Mouse (Mus musculus) layer of hippocampus, adult 18-20 months (tissue): ENCODE results near the gene Tcp1. TPM values are rescaled to one million over a fixed set of nuclear protein-coding genes. Genes with fewer than 3 reads are reported as not detected.
"Not testable (repeated sequence)": the region's sequence is repeated elsewhere in the genome, so short reads cannot be mapped to it uniquely, and the experiment has no call there.

ENCODE experiments used
- DNase-seq, 2 experiments: peaks; one replicate each; pipeline ENCODE4 v3.0.0; 2022; ENCODE audit warnings: low spot score in 2 of 2
- long read RNA-seq: library from polyadenylated mRNA; stranded (forward); transcript quantifications from one replicate; pipeline ENCODE4 v2.0.0, GENCODE M21; 2021
- total RNA-seq, 2 experiments: library from RNA; stranded (reverse); gene quantifications; 2 replicates each; pipeline ENCODE4 v1.2.3; 2021

Tcp1 gene
- total RNA-seq = 100 to 1,000 TPM; 211 to 215 TPM
- long read RNA-seq, transcript Tcp1-209 (12 exons, 2,446 nt) = major isoform, 141 of 163 reads
- long read RNA-seq, partial matches to known transcripts = 13 of 163 reads
- long read RNA-seq, other reads (novel, unspliced or antisense) = 4 of 163 reads

DNA sequence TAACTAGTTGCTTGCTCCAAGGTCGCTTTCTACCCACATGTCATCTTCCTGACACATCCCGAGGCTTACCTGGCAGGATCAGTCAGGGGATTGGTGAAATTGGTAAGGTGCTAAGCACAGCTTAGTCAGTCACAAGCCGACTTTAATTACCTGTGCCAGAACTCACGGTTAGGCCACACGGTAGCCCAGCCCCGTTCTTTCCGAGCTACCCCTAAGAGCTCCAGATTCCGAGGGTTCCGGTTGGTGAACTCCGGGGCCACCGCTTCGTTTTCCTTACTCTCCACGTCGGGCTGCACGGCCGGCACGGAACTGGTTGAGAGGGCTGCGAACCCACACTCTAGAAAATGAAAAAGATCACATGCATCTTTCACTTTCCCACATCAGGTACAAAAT lies at the start of gene Tcp1:
Gene Tcp1 (plus strand): TSS at position 214 of the 393 bp plus-strand sequence.
- DNase-seq = no peak

DNA sequence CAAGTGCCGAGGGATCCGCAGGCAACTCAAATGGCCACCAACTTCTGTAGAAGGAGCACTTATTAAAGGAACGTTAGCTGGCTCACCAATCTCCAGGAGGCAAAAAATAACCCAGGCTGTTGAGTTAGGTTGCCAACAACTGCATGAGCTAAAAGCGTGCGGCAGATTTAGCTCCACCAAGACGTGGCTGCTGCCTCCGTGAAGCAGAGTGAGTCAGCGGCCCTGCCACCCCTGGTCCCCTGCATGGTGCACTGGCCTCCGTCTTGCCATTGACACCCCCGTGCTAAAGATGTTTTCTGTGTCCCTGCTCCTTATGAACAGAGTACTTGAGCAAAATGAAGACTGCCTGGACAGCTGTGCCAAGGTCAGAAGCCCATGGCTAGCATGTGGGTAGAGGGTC lies 48.6 kb upstream of the Tcp1 start:
- no peak for DNase-seq

DNA sequence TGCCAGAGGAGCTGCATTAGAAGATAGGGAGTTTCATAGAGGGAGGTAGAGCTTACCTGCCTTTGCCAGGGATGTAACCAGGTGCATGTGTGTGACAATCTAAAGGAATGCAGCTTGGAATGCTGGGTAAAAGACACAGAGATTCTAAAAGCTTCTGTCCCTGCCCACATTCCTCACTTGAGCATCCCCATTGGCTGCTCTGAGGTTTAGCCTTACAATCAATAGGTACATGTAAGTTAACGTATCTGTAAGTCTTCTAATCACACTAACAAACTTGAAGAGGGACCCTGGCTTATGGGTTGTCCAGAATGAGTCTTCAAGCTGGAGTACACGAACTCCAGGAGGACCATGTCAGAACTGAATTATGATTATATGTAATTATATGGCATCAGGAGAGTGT lies 47.5 kb upstream of the Tcp1 start, which contains the start of gene Mas1:
Gene Mas1 (minus strand): TSS at position 101 of the 400 bp plus-strand sequence.
- DNase-seq = no peak

DNA sequence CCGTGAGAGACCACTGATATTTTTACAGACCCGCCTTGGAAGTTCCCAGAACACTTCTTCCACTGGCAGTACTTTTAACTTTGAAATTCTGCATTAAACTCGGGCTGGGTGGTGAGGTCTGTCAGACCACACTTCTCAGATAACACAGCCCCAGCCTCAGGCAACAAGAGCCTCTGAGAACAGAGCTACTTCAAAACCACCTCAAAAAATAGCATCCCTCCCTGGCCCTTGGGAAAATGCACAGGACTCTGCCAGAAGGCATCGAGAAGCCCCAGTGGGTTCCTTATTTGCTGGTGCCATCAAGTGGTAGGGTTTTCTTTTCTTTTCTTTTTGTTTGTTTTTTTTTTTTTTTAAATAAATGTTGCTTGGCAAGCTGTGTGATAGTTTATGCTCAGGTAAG lies 46.9 kb upstream of the Tcp1 start:
- no peak for DNase-seq

DNA sequence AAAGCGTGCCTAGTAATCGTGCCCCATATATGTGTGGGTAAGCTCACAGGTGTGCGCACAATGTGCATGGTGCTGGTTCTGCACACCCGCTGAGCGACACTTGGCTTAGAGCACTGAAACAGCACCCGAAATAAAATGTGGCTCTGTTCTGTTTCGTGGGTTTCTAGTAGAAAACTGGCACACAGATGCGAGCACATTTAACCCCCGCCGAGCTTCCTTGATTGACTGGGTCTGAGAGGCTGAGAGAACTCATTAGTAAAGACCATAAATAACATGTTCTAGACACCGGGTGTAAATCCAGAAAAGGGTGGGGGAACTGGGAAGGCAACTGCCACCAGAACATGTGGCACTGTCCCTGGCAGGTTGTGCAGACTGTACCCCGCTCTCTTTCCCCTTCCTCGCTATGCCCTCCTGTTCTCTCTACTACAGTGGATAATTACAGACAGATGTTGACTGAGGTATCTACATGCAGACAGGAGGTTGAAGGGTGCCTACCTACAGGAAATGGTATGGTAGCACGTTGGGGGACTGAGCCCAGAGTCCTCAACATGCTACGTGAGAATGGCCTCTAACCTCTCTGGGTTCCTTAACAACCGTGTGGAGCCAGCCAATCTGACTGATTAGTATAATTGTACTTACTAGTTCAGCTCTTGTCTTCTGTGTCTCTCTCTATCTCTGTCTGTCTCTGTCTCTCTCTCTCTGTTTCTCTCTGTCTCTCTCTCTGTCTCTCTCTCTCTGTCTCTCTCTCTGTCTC lies 43.0 kb upstream of the Tcp1 start:
- peak; percentile 47 to 77 for DNase-seq

DNA sequence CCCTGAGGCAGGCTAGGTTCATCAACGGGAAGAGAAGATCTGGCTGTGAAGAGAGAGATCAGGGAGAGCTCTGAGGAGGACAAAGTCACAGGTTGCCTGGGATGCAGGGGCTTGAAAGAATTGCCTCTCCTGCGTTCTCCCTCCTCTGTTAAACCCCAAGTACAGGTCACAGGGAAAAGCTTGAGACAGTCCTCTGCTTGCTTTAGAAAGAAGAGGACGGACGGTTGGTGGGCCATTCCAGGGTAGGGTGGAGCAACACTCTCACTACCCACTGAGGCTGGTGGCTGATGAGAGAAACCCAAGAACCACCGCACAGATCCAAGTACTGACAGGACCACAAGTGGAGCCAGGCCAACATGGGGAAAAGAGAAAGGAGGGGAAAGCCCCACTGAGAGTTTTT lies 39.8 kb upstream of the Tcp1 start, which contains the start of gene Mrgprh:
Gene Mrgprh (plus strand): TSS at position 301 of the 400 bp plus-strand sequence.
- no peak for DNase-seq

DNA sequence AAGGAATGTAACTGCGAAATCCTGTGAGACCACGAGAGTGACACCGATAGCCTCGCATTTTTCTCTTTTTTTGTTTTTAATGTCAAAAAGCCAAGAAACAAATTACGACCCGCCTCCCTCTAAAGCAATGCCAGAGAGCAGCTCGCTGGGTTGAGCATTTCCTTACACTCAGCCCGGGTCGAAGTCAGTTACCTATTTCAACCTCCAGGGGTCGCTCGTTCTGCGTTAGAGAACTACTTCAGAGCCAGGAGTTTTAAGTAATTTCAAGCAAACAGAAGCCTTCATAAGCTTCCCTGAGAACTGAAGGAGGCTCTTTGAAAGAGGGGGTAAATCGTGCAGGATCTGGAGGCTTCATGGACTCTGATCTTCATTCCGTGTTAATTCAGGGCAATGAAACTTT lies 35.3 kb upstream of the Tcp1 start:
- peak; percentile 64 to 95 for DNase-seq

DNA sequence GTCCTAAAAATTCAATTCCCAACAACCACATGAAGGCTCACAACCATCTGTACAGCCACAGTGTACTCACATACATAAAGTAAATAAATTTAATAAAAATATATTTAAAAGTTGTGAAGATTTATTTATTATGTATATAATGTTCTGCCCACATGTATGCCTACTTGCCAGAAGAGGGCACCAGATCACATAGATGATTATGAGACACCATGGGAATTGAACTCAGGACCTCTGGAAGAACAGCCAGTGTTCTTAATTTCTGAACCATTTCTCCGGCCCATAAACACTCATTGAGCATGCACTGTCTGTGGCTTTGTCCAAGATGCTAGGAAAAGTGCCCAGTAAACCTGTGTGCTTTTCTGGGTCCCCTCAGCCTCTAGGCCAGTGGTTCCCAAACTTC lies 34.3 kb upstream of the Tcp1 start:
- DNase-seq = no peak

DNA sequence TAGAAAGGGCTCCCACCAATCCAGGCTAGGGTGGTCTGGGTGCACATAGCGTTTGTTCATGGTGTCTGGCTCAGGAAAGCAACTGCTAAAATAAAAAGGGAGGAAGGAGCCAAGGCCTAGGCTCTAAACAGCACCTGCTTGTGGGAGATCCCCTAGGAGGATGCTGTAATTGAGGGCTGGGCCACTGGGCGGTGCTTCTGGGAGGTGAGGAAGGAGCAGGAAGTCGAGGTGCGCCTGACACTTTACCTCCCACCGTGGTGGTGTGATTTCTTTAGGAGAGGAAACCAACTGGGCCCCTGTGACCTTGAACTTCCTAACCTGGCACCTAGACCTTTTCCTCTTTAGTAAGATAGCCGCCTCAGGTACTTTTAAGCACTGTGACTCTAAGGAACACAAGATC lies 28.9 kb upstream of the Tcp1 start:
- DNase-seq = no peak

DNA sequence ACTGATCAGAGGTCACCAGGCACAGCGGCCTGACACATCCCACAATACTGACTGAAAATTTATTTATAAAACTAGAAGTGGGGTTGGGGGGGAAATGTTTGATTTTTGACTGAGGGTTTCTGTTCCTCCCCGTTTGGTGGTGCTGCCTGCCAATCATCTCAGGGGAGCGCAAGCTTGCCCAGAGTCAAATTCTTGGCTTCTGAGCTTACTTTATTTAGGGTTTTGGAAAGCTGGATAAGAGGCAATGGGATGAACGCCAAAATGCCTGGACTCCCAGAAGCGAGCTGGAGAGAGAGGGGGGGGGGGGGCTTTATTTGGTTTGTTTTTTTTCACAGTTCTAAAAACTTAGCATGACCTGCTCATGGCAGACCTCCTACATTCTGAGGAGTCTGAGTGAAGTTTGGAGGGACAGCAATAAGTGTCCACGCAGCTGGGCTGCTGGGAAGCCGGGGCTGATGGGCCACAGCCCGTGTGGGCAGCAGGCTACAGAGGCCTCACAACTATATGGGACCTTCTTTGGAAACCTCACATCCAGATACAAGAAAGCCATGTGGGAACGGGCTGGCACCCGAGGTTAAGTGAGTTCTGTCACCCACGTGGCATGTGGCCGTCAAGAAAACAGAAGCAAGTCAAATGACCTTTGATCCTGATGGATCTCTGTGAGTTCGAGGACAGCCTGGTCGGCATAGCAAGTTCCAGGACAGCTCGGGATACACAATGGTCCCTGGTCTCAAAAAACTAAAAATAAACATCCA lies 28.3 kb upstream of the Tcp1 start:
- no peak for DNase-seq

DNA sequence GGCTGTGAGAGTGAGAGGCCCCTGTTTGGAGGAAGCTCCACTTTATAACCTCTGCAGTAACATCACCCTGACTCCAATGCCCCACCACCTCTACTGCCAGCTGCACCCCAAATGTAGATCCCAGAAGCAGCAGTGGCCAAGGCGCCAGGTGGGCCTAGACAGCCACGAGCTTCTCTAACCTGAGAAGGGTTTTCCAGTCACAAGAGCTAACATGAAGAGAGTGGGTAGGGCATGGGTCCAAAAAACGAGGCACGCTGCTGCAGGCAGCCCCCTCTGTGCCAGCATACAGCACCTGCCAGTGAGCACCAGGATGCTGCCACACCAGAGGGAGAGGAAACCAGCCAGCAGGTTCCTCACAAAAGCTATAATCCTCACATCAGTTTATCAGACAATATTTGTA lies 24.4 kb upstream of the Tcp1 start:
- no peak for DNase-seq

DNA sequence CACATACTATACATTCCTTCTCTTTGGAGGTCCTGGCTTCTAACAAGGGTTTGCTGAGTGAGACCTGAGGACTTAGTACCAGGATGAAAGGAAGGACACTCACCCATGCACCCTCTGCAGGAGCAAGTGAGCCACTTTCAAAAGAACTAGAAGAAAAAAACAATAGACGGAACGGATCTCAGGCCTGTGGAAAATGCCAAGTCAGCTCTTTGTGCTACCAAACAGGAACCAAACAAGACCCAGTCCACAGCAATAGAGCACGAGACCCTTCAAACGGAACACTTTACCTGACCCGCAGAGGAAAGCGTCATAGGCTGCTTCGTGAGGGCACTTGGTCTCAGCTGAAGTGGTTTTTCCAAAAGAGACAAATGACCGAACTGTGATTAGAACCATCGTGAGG lies 23.5 kb upstream of the Tcp1 start:
- DNase-seq = no peak

DNA sequence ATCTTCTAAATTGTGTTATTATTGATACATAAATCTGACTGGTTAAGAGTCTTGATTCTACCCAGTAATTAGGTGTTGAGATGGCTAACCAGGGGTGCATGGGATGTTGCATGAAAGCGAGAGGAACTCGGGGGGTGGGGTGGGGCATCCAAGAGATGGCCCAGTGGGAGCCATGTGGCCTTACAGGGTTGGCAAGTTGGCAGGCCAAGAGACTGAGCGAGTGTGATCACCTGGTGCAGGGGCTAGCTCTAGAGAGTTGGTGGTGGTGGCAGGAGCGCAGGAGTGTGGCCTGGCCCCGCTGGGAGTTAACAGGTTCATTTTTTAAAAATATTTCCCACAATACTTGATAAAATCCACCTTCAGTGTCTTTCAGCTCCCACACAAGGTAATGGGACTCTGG lies 17.8 kb upstream of the Tcp1 start:
- DNase-seq = no peak

DNA sequence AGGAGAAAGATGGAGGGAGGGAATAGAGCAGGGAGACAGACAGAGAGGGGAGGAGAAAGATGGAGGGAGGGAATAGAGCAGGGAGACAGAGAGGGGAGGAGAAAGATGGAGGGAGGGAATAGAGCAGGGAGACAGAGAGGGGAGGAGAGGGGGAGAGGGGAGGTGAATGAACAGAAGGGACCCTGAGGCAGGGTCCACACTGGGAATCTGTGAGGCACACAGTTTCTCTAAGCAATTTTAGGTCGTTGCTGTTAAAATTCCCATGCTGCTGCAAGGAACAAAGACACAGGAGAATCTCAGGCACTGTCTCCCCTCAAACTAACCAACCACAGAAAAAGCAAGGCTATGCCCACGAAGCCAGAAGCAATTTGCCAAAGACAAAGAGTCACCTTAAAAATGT lies 16.9 kb upstream of the Tcp1 start:
- DNase-seq = not testable (repeated sequence)

DNA sequence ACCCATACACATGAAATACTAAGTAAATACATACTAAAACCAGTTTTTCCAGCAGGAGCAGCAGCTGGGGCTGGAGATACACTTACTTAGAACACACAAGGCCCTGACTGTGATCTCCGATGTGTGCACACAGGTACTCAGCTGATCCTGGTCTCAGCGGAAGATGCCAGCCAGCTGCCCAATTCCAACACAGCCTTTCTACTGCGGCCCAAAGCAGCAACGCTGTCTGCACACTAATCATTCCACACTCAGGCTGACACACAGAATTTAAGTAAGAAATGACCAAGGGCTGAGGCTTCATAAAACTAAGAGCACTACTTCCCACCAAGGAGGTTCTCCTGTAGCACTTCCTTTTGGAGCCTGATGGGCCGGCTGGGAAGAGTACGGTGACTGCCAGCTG lies 13.2 kb upstream of the Tcp1 start:
- no peak for DNase-seq

DNA sequence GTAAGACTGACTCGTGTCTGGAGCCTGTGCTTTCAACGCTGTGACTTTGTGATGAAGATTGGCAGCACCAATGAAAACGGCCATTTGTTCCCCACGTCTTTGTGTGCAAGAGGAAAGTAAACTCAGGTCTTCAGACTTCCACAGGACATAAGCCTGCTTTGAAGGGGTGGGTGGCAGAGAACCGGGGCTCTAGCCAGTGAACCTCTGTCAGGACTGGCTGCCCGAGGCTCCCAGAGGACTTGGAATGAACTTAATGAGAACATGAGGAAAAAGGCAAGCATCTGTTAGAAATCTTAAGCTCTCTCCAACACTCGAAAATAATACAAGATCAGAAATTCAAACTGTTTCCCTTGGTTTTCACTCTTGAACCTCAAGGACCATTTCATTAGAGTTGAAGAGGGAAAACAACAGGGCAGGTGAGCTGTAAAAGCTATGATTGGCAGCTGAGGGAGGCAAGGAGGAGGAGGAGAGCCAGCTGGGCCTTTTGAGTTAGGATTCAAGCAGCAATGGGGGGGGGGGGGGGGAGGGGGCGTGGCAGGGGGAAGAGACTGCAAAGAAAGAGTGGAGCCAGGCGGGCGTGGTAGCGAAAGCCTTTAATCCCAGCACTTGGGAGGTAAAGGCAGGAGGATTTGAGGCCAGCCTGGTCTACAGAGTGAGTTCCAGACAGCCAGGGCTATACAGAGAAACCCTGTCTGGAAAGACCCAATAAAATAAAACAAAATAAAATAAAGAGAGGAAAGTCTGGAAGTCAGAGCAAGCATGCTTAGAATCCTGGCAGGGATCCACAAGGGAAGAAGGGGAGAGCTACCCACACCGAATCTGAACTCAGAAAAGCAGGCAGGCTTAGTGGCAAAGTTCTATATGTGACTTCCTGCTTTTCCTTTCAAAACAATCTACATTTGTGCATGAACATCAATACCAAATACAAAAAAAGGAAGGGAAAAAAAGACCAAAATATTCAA lies 11.8 kb upstream of the Tcp1 start:
- DNase-seq = no peak

DNA sequence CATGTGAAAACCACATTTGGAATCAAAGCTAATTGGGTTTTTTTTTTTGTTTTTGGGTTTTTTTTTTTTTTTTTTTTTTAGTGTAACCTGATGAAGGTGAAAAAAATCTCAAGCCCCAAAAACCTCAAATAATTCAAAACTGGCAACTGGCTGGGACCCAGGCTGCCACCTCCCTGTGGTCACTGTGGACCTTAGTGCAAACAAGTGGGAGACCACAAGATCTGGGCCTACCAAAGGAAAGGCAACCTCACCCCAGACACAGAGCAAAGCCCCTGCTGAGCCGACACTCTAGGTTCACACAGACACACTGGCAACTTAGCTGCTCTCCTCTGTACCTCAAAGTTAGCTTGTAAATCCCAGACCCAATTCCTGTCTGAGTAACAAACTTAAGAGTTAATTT lies 11.2 kb upstream of the Tcp1 start:
- DNase-seq = no peak

DNA sequence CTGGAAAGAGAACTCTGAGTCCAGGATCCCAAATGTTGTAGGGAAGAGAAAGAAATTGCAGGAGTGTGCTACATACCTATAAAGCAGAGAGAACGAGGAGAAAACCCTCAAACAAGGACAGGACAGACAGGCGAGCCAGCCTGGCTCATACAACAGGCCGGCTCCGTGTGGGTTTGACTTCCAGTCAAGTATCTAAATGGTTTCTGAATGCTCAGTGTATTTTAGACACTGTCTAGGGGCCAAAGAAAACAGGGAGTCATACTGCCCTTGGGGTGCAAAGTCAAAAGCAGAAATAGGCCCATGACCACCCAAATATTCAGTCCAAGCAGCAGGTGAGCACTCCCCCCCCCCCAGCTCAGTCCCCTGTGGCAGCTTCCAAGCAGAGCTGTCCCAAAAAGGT lies 9.7 kb upstream of the Tcp1 start:
- no peak for DNase-seq

DNA sequence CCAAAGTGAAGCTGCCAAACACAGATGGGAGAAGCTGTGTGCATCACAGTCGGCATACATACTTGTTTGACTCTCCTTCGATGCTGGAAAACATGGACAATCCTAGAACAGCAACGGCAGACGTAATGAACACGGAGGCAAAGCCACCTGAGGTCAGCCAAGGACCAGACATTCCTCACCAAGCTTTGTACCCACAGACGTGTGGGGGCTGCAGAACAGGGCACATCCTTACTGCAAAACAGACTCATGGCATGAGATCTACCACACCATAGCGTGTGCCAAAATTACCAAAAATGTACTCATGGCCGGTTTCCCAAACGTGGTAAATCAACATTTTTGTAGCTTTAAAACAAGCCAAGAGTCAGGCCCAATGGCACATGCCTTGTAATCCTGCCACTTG lies 9.1 kb upstream of the Tcp1 start:
- peak in 1 of 2 experiments; percentile 15 for DNase-seq

DNA sequence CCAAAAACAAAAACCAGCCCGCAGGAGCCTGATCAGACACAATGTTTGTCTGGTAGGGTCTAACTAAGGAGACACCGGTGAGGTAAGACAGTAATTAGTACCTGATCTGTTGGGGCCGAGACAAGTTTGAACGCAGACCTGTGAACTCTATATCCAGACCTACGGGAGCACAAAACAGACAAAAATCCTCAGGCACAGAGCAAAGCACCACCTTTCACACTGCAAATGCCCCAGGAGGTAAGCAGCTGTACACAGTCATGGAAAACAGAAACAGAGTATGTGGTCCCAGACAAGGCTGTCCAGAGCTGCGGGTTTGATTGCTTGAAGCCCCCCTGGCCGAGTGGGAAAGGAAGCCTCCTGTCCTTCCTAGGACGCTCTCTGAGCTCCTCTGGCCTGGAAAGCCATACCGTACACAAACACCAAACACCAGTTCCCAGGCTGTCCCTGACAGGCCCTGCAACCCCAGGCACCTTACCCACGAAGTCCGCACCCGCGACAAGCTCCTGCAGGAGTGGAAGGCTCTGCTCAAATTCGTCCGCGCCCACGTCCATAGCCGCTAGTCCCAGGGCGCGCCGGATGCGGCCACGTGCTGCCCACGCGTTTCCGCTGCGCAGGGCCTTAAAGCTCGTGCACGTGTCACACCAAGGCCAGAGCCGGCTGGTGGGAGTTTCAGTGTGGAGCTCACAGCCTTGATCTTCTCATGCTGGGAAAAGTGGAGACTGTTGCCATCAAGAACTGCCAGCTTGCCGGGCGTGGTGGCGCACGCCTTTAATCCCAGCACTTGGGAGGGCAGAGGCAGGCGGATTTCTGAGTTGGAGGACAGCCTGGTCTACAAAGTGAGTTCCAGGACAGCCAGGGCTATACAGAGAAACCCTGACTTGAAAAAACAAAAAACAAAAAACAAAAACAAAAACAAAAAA lies 5.9 kb upstream of the Tcp1 start, which contains the start of gene Pnldc1:
Gene Pnldc1 (minus strand): TSS at position 870 of the 920 bp plus-strand sequence.
- DNase-seq = no peak
